Mouse (Mus musculus) cortical plate, adult 2 months (tissue): Measurements from ENCODE around the gene Arhgef3.

Experiments used
- CTCF ChIP-seq: fragments of 200-500 bp; IDR thresholded peaks from 2 replicates; pipeline ENCODE4 v1.5.1; 2011; ENCODE audit warnings: mild to moderate bottlenecking, control low read depth, low read length; ENCODE audit not compliant: insufficient read depth; ENCODE audit errors: extremely low read depth
- POLR2A ChIP-seq: fragments of 200-500 bp; IDR thresholded peaks from 2 replicates; pipeline ENCODE4 v1.6.1; 2011; ENCODE audit warnings: mild to moderate bottlenecking, low read length, control low read depth; ENCODE audit not compliant: insufficient read depth; ENCODE audit errors: extremely low read depth

DNA sequence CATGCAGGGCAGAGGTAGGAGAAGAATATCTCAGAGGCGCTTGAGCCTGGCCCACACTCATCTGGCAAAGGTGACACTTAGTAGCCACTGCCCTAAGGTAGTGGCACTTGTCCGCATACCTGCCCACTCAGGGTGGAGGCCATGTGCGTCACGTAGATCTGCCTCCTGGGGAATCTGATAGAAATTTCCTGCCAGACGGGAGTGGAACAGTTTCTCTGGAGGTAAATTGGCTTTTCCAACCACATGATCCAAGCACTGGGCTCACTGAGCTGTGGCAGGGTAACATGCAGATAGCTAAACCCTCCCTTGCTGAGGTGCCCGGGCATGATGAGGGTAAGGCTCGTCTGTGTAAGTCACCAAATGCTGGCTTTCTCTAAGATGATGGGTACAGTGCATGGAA lies 46.1 kb downstream of the Arhgef3 start:
- TF ChIP-seq CTCF: no peak
- no peak for TF ChIP-seq POLR2A
